Mouse (Mus musculus) testis, postnatal 10 days (tissue): Measurements from ENCODE around the gene Rgs7.

Source experiments
- DNase-seq: peaks from one replicate; pipeline ENCODE4 v3.0.0; 2021; ENCODE audit warnings: low spot score

Rgs7 gene

DNA sequence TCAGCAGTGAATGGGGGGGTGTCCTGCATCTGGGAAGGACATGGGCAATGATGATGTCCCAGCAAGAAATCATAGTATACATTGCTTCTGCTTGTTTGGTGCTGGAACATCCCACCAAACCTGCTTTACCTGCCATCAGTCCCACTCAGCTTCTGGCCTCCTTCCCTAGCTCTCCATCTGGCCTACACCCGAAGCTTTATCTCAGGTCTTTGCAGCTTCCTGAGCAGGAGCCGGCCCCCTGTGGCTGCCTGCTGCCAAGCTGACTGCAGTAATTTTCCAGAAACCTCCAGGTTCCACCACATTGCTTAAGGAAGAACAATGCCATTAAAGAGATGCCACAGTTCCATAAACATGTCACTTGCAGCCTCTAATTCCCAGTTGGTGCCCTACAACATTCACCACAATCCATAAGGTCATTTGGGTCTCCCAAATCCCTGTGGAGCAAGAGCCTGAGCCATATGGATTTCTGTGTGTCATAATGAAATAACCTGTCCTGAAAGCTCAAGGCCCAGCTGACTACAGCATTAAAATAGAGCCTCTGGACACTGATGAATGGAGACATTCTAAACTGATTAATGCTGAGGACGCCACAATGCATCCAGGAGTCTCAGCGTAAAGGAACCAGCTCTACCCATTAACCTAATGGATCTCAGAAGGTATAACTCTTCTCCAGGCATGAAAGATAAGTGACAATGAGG, 60.8 kb downstream of the Rgs7 start:
- no peak for DNase-seq

DNA sequence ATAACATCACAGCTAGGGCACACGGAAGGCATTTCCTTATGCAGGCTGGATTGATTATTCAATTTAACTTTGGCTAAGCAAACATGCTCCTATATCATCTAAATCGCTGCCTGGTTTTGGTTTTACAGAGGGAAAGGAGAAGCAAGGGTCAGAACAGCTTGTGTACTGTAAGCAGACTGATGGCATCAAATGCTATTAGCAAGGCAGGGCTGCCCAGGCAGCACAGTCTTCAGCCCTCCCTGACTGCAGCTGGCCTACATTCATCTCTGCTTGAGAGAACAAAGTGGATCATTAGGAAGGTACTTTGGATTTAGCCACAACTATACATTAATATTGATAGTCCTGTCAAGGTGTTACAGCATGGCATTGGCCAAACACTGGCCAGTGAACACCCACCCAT, 65.2 kb downstream of the Rgs7 start:
- DNase-seq, result no peak

- DNase-seq, result no peak
Measured at GRCm38 (mm10) chr1:175426393-175426792, 65.9 kb downstream of the Rgs7 start.

DNA sequence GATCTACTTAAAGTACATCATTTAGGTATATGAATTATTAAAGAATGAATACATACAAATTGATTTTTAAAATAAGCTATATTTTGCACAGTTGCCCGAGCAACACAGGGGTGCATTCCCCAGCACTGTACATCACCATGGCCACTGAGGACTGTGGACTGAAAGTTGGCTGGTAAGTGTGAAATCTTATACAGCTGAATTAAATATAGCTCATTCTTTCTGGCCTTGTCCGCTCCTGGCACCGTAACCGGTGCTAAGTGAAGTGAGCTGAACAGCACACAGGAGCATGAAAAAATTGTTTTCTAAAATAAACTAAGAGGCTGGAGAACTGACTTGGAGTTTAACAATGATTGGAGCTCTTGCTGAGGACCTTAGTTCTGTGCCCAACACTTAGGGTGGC, 71.4 kb downstream of the Rgs7 start:
- no peak for DNase-seq

- DNase-seq, result no peak
Measured at GRCm38 (mm10) chr1:175415728-175416127, 76.6 kb downstream of the Rgs7 start.

- DNase-seq, result no peak
Measured at GRCm38 (mm10) chr1:175410399-175410798, 81.9 kb downstream of the Rgs7 start.

DNA sequence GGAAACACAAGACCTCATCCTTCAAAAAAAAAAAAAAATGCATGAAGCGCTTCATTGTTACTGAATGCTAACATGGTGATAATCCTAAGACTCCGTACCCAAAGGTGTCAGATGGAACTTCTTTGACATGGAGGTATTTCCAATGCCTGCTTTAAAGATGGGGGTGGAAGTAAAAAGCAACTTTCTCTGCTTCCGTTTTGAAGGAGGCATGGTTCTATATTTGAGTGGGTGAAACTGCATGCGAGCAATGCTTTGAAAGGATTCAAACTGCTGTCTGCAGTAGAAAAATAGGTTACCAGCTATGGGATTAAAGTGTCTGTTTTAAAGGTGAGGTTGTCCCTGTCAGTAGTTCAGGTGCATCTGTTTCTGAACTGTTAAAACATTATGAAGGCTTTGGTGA, 100.4 kb downstream of the Rgs7 start:
- DNase-seq, result no peak

DNA sequence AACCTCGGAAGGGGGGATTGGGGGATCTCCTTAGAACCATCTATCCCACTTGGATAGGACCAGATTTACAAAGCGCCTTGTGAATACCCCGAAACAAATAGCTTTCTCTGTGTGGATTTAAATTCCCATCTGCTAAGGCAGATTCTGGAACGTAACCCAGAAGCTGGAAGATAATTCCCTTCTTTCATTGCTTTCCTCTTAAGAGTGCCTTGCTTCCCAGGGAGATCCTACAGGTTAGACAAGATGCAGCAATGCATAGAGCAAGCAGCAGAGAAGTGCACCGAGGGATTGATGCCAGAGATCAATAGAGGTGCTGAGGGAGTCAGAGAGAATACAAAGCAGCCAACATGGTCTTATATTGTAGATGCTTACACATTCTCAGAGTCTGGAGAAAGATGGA, 103.0 kb downstream of the Rgs7 start:
- no peak for DNase-seq

GRCm38 (mm10) chr1:175385581-175386235, 106.6 kb downstream of the Rgs7 start:
- DNase-seq, result no peak

- DNase-seq, result no peak
Measured at GRCm38 (mm10) chr1:175372571-175372970, 119.7 kb downstream of the Rgs7 start.

- no peak for DNase-seq
Measured at GRCm38 (mm10) chr1:175368062-175368461, 124.2 kb downstream of the Rgs7 start.

DNA sequence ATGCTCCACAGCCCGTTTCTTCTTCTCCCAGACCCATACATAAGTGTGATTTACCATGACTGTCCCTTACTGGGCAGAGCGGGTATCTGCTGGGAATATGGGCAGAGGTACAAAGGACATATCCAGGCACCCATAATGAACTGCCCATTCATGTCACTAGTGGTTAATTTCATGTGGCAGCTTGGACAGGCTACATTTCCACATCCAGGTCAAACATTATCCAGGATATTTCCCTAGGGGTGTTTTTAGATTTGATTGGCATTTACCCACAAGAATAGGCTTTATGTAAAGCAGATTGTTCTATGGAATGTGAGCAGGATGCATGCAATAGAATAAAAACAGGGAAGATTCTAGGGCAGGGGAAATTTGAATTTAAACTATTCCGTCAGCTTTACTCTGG, 128.7 kb downstream of the Rgs7 start:
- DNase-seq, result no peak

GRCm38 (mm10) chr1:175359411-175360366, 132.6 kb downstream of the Rgs7 start:
- no peak for DNase-seq

- DNase-seq, result no peak
Measured at GRCm38 (mm10) chr1:175352921-175353320, 139.4 kb downstream of the Rgs7 start.

DNA sequence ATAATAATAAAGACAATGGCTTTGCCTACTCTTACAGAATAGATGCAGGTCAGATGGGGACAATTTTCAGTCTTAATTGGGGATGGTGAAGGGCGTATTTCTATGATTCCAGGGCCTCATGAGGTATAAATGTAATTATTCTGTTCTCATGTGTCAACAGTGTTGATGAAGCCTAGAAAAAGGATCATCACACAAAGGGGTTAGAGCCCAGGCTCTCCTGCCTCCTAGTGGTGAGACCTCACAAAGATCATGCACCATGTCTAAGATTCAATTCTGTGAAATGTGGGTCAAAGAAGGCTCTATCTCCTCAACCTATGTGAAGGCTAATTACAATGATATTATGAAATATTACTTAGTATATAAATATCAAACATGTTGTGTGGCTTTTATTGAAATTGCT, 146.1 kb downstream of the Rgs7 start:
- no peak for DNase-seq

- no peak for DNase-seq
Measured at GRCm38 (mm10) chr1:175336191-175336590, 156.1 kb downstream of the Rgs7 start.

DNA sequence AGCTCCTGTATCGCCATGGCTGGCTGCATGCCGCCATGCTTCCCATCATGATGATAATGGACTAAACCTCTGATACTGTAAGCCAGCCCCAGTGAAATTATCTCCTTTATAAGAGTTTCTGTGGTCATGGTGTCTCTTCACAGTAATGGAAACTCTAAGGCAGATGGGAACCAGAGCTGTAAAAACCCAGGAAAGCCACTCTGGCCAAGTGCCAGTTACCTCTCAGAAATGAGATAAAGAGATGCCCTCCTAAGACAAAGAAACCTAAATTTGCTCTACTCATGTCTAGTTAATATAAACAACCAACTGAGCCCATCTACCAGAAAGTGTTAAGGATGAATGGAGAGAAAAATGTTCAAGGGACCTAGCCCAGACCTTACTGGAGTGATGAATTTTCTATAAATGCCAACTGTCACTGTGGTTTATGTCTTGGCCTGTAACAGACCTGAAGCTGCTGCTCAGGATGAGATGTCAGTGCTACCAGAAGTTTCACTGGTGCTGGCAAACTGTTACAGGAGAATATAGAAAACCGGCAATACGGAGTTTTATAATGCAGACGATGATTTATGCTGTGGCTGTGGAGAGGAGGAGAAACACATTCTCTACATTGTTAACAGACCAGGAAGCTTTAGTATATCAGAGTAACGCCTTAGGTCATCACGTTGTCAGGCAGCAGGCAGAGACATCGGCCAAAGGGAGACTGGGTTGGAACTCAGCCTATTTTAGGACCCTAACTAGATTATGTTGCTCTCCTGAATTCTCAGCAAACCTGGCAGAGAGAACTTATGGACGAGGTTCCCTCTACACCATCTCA, 159.1 kb downstream of the Rgs7 start:
- no peak for DNase-seq

DNA sequence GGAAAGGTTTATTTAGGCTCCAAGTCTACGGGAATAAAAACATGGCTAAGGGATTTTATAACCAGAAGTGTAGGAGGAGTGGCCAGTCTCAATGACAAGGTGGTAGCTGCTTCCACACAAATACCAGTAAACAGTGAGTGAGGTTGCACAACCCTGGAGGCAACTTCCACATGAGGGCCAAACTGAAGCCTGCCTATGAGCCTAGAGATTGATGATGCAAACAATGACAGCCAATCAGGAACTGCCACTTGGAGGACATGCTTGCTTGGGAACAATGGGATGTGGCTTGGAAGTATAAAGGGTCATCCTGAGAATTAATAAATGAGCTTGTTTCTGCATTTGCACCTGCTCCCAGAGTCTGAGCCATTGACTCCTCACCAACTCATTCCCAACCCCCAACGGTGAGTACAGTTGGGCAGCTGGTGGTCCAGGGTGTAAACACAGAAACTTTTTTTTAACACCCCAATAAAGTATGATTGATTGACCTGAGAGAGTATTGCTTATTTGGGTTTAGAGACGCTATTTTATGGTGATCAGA, 162.3 kb downstream of the Rgs7 start:
- no peak for DNase-seq

DNA sequence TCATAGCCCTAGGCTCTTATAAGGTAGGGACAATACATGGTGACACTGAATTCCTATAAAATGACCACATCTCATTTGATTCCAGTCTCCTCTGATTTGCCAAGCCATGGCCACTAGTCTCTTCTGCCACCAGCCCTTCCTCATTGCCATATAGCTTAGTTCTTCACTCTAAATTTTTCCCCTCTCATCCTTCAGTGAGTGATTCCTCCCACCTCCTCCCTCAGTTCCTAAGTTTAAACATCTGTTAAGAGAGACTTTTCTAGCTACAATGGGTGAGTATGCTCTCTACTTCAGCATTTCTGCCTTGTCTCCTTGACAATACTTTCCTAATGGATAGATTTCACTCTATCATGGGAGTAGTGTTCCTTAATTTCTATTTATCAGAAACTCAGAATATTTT, 169.5 kb downstream of the Rgs7 start:
- DNase-seq, result no peak

DNA sequence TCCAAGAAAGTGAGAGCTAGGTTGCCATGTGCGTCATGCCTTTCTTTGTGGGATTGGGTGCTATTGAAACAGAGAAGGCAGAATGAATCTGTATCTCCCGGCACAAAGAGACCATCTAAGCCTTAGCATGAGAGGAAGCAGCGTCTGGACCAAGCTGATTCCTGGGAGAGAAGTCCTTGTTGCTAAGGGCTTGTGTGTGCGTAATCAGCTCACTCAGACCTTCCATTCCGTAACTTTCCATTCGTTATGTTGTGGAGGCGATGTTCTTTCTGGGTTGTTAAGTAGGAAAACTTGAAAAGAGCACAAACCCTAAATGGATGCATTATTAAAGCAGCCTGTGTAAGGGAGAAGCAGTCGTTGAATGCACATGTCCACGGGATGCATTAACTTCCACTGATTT, 173.1 kb downstream of the Rgs7 start:
- DNase-seq, result no peak

GRCm38 (mm10) chr1:175317264-175317663, 175.0 kb downstream of the Rgs7 start:
- DNase-seq, result no peak

- no peak for DNase-seq
Measured at GRCm38 (mm10) chr1:175307604-175308003, 184.7 kb downstream of the Rgs7 start.
